Mouse (Mus musculus) cerebellum, postnatal 10 days (tissue): ENCODE data around the gene Ptprn2.

Source experiments
- DNase-seq, 2 experiments: peaks; one replicate each; pipeline ENCODE4 v3.0.0; 2021; ENCODE audit warnings: mixed read lengths in 2 of 2

Ptprn2 gene

GRCm38 (mm10) chr12:117270199-117270598 is 784.7 kb downstream of the Ptprn2 start:
- DNase-seq = no peak

- peak; percentile 57 to 64 for DNase-seq
These were observed 787.6 kb downstream of the Ptprn2 start for GRCm38 (mm10) chr12:117273166-117273565.

GRCm38 (mm10) chr12:117274576-117274975 is 789.1 kb downstream of the Ptprn2 start:
- DNase-seq = no peak

GRCm38 (mm10) chr12:117280790-117281189 is 795.3 kb downstream of the Ptprn2 start:
- no peak for DNase-seq

- no peak for DNase-seq
These were observed 797.1 kb downstream of the Ptprn2 start for GRCm38 (mm10) chr12:117282659-117283058.

GRCm38 (mm10) chr12:117287456-117287855 is 801.9 kb downstream of the Ptprn2 start:
- DNase-seq = peak; percentile 25 to 33

GRCm38 (mm10) chr12:117291943-117292342 is 806.4 kb downstream of the Ptprn2 start:
- no peak for DNase-seq

- DNase-seq = no peak
These were observed 811.3 kb downstream of the Ptprn2 start for GRCm38 (mm10) chr12:117296792-117297191.

- DNase-seq = no peak
These were observed 813.6 kb downstream of the Ptprn2 start for GRCm38 (mm10) chr12:117299084-117299483.

- DNase-seq = no peak
These were observed 819.5 kb downstream of the Ptprn2 start for GRCm38 (mm10) chr12:117304751-117305624.

GRCm38 (mm10) chr12:117305625-117306105 is 820.1 kb downstream of the Ptprn2 start:
- no peak for DNase-seq

GRCm38 (mm10) chr12:117312079-117312478 is 826.6 kb downstream of the Ptprn2 start:
- no peak for DNase-seq

- peak; percentile 26 to 42 for DNase-seq
These were observed 829.5 kb downstream of the Ptprn2 start for GRCm38 (mm10) chr12:117314987-117315386.

GRCm38 (mm10) chr12:117315661-117316060 is 830.1 kb downstream of the Ptprn2 start:
- DNase-seq = no peak

- DNase-seq = no peak
These were observed 832.7 kb downstream of the Ptprn2 start for GRCm38 (mm10) chr12:117318229-117318628.

- DNase-seq = no peak
These were observed 837.5 kb downstream of the Ptprn2 start for GRCm38 (mm10) chr12:117323017-117323416.
